Mouse (Mus musculus) heart, embryonic 15.5 days (tissue): ENCODE data around the gene Sgf29. TPM values are rescaled to one million over a fixed set of nuclear protein-coding genes. Genes with fewer than 3 reads are reported as not detected.
A peak's percentile ranks its signal among the peaks of the same experiment; 100 is the strongest.

Experiments used
- ATAC-seq: fragments of 200-750 bp; cut with Nextera tagmentation; replicated peaks from 2 replicates; pipeline ENCODE4 v1.8.0; 2017; ENCODE audit warnings: low read depth, moderate TSS enrichment; ENCODE audit not compliant: insufficient number of reproducible peaks, insufficient read depth, low FRiP score
- H3K27ac ChIP-seq: fragments of 300-500 bp; sonication (generic); 2 replicates; pipeline ENCODE4 v1.5.1; 2015; ENCODE audit warnings: mild to moderate bottlenecking, inconsistent platforms
- H3K27me3 ChIP-seq: fragments of 300-500 bp; sonication (generic); 2 replicates; pipeline ENCODE4 v1.6.1; 2015; ENCODE audit warnings: inconsistent platforms
- H3K36me3 ChIP-seq: fragments of 300-500 bp; sonication (generic); 2 replicates; pipeline ENCODE4 v1.6.1; 2015; ENCODE audit warnings: mild to moderate bottlenecking, inconsistent platforms
- H3K4me1 ChIP-seq: fragments of 300-500 bp; sonication (generic); replicated peaks from 2 replicates; pipeline ENCODE4 v1.6.1; 2015; ENCODE audit warnings: inconsistent platforms
- H3K4me2 ChIP-seq: fragments of 300-500 bp; sonication (generic); 2 replicates; pipeline ENCODE4 v1.6.1; 2015; ENCODE audit warnings: inconsistent platforms, mild to moderate bottlenecking, moderate library complexity
- H3K4me3 ChIP-seq: fragments of 300-500 bp; sonication (generic); 2 replicates; pipeline ENCODE4 v1.5.1; 2015; ENCODE audit warnings: mild to moderate bottlenecking, inconsistent platforms
- H3K9ac ChIP-seq: fragments of 300-500 bp; sonication (generic); 2 replicates; pipeline ENCODE4 v1.6.1; 2015; ENCODE audit warnings: mild to moderate bottlenecking, inconsistent platforms
- H3K9me3 ChIP-seq: fragments of 300-500 bp; sonication (generic); replicated peaks from 2 replicates; pipeline ENCODE4 v1.6.1; 2016; ENCODE audit warnings: inconsistent platforms
- WGBS: fragments of 180-500 bp; shearing (Covaris S2); methylation state at CpG from one replicate; pipeline ENCODE4 v1.1.7; 2015; ENCODE audit warnings: mixed read lengths; 5-methylcytosine and 5-hydroxymethylcytosine counted together
- polyA plus RNA-seq: library from polyadenylated mRNA; unstranded; fragments of >200 nt; fragmentation: Nextera tagmentation; extraction: Ambion mirVana; gene quantifications from 2 replicates; pipeline ENCODE4 v1.2.1, GENCODE M21; 2015

Sgf29 gene
- polyA plus RNA-seq: 21.0 and 33.5 TPM in 2 replicates

DNA sequence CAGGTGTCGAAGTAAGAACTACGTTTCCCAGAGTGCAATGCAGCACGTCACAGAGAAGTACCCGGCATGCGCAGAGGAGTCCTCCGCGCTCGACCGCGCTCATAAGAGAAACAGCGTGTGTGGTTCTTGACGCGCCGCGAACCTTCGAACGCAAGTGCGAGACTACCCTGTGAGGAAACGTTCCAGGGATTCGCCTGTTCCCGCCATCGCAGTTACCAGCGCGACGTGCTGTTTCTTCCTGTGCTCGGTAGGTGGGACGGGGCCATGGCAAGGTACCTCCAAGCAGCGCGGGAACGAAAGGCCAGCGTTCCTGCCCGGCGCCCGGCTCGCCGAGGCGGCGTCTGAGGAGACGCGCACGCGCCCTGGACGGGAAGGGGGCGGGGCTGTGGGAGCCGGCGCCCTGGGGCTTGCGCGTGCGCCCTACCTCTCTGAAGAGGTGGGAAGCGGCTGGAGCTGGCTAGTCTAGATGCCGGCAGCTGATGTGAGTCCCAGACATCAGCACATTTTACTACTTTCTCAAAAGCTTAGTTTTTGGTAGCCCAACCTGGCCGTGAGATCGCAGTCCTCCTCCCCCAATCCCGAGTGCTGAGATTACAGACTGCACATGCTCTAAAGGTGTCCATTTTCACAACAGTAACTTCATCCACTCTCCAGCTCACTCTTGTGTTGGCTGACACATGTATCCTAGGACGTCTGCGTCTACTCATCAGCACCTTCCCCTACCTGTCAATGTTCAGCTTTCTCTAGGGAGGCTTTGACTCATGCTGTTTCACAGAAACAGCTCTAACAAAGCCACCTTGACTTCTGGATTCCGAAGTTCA lies at the start of gene Sgf29:
Sgf29 (plus strand) TSS at position 79 of the 821 bp plus-strand sequence.
- H3K4me1 ChIP-seq: peaks cover 14% of the 10 kb centered on the region
- H3K27ac ChIP-seq: peak within 1 kb of the TSS; percentile 97
- no peaks in the 10 kb centered on the region for H3K27me3 ChIP-seq
- under 1% methylated on average over 57 of the region's 57 CpGs for WGBS
- peak within 1 kb of the TSS; percentile 69 for H3K4me2 ChIP-seq
- ATAC-seq: peak; percentile 97
- H3K9me3 ChIP-seq: no peaks in the 10 kb centered on the region
- H3K4me3 ChIP-seq: peak within 1 kb of the TSS; percentile 71
- peak within 1 kb of the TSS; percentile 77 for H3K9ac ChIP-seq
- no peaks in the 10 kb centered on the region for H3K36me3 ChIP-seq

DNA sequence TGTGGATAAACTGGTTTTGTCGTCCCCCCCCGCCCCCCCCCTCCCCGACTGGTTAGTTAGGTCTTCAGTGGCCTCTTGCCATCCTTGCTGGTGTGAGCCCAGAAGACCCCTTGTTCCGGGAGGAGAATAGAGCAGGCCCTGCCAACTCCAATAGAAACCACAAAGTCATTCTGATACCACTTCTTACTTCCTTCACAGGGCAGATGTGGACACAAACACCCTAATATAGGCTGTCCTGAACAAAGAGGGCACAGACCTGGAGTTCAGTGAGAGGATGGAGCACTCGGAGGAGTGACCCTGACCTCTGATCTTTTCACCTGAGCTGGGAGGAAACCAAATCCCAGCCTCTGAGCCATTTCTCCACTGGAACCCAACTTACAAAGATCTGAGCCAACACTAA lies 47.2 kb upstream of the Sgf29 start:
- Histone ChIP-seq H3K4me1 (no peaks in the 10 kb centered on the region), H3K9ac (no peak overlapping the region), H3K4me3 (no peak overlapping the region), H3K4me2 (no peak overlapping the region), H3K9me3 (no peaks in the 10 kb centered on the region), H3K27ac (no peak overlapping the region), H3K27me3 (no peaks in the 10 kb centered on the region), H3K36me3 (no peaks in the 10 kb centered on the region)
- ATAC-seq: no peak
- WGBS: 44% methylated on average over 5 of the region's 5 CpGs

DNA sequence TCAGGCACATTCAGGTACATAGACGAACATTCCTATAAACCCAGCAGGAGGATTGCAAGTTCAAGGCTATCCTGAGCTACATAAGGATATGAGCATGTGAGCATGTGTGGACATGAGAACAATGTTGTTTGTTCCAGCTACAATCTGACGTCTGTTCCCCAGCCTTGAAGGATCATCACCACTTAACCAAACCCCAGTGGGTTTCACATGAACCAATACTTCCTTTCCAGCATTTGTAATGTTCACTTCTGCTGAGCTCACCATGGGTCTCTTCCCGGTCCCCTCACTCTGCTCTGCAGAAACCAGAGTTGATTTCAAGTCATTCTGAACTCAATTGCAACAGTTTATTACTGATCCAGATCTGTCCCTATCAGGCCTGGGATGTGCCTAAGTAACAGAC lies 46.5 kb upstream of the Sgf29 start:
- no peak overlapping the region for H3K27ac ChIP-seq
- ATAC-seq: no peak
- H3K4me1 ChIP-seq: no peaks in the 10 kb centered on the region
- H3K27me3 ChIP-seq: no peaks in the 10 kb centered on the region
- H3K9me3 ChIP-seq: no peaks in the 10 kb centered on the region
- H3K9ac ChIP-seq: no peak overlapping the region
- no peaks in the 10 kb centered on the region for H3K36me3 ChIP-seq
- H3K4me2 ChIP-seq: no peak overlapping the region
- WGBS: 71% methylated on average over 3 of the region's 3 CpGs
- H3K4me3 ChIP-seq: no peak overlapping the region

DNA sequence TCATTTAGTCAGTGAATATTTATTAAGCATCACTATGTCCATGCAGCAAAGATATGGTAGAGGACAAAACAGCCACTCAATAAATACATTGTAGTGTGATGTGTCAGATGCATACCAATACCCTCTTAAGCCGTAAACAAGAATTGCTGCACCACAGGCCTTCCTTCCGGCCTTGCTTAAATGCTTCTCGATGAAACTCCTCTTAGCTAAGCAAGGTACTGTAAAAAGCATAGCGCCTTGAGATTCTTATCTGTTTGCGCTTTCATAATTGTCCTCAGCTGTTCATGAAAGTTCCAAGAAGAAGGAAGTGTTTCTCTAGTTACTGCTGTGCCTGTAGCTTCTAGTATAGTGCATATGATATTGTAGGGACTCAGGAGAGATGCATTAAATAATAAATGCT lies 42.5 kb upstream of the Sgf29 start:
- Histone ChIP-seq H3K4me2 (no peak overlapping the region), H3K4me3 (no peak overlapping the region), H3K36me3 (no peaks in the 10 kb centered on the region), H3K4me1 (no peaks in the 10 kb centered on the region), H3K27ac (no peak overlapping the region), H3K27me3 (no peaks in the 10 kb centered on the region), H3K9ac (no peak overlapping the region), H3K9me3 (no peaks in the 10 kb centered on the region)
- no peak for ATAC-seq
- WGBS: 73% methylated on average over 5 of the region's 5 CpGs

DNA sequence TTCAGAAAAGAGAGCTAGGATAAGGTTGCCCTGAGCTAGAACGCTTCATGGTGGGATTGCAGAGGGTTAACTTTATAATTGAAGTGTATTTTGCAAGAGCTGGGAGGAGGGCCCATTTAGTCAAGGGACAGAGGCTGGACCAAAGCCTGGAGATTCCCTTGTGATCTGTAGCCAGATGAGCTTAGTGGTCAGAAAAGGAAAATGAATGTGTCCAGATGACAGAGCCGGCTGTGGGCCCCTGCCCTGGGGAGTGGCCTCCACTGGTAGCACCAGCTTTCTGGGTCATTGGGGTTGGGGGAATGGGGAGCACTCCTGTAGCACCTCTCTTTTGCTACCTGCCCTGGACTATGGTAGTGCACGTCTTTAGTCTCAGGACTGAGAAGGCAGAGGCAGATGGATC lies 42.0 kb upstream of the Sgf29 start:
- Histone ChIP-seq H3K9ac (no peak overlapping the region), H3K9me3 (no peaks in the 10 kb centered on the region), H3K4me1 (no peaks in the 10 kb centered on the region), H3K27me3 (no peaks in the 10 kb centered on the region), H3K36me3 (no peaks in the 10 kb centered on the region), H3K4me2 (no peak overlapping the region), H3K4me3 (no peak overlapping the region), H3K27ac (no peak overlapping the region)
- no peak for ATAC-seq
- 75% methylated on average over 3 of the region's 3 CpGs for WGBS

GRCm38 (mm10) chr7:126607796-126608195 lies 41.3 kb upstream of the Sgf29 start:
- Histone ChIP-seq H3K4me1 (no peaks in the 10 kb centered on the region), H3K27me3 (no peaks in the 10 kb centered on the region), H3K9me3 (no peaks in the 10 kb centered on the region), H3K4me2 (no peak overlapping the region), H3K4me3 (no peak overlapping the region), H3K36me3 (no peaks in the 10 kb centered on the region), H3K27ac (no peak overlapping the region), H3K9ac (no peak overlapping the region)
- WGBS: 76% methylated on average over 5 of the region's 5 CpGs
- no peak for ATAC-seq

DNA sequence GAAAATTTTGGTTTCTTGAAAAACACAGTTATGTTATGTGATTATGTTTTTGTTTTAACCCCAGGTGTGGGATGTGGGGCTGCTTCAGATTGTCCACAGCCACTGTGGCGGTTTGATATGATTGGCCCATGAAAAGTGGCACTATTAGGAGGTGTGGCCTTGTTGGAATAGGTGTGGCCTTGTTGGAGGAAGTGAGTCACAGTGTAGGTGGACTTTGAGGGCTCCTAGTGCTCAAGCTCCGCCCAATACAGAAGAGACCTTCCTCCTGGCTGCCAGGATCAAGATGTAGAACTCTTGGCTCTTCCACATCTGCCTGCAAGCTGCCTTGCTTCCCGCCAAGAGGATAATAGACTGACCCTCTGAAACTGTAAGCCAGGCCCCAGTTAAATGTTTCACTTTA lies 36.4 kb upstream of the Sgf29 start:
- ATAC-seq: no peak
- WGBS: 67% methylated on average over 3 of the region's 3 CpGs
- no peaks in the 10 kb centered on the region for H3K36me3 ChIP-seq
- H3K9me3 ChIP-seq: no peaks in the 10 kb centered on the region
- H3K4me2 ChIP-seq: no peak overlapping the region
- no peaks in the 10 kb centered on the region for H3K27me3 ChIP-seq
- no peaks in the 10 kb centered on the region for H3K4me1 ChIP-seq
- no peak overlapping the region for H3K27ac ChIP-seq
- H3K9ac ChIP-seq: no peak overlapping the region
- no peak overlapping the region for H3K4me3 ChIP-seq

GRCm38 (mm10) chr7:126616707-126617106 lies 32.4 kb upstream of the Sgf29 start:
- no peak overlapping the region for H3K27ac ChIP-seq
- ATAC-seq: no peak
- 66% methylated on average over 3 of the region's 3 CpGs for WGBS
- no peak overlapping the region for H3K4me3 ChIP-seq
- no peaks in the 10 kb centered on the region for H3K27me3 ChIP-seq
- H3K9ac ChIP-seq: no peak overlapping the region
- H3K36me3 ChIP-seq: no peaks in the 10 kb centered on the region
- H3K4me1 ChIP-seq: peaks cover 2% of the 10 kb centered on the region
- no peaks in the 10 kb centered on the region for H3K9me3 ChIP-seq
- H3K4me2 ChIP-seq: no peak overlapping the region

- Histone ChIP-seq H3K4me1 (peaks cover 9% of the 10 kb centered on the region), H3K27ac (no peak overlapping the region), H3K4me3 (no peak overlapping the region), H3K36me3 (no peaks in the 10 kb centered on the region), H3K27me3 (no peaks in the 10 kb centered on the region), H3K9ac (no peak overlapping the region), H3K4me2 (no peak overlapping the region), H3K9me3 (no peaks in the 10 kb centered on the region)
- no peak for ATAC-seq
- 73% methylated on average over 10 of the region's 10 CpGs for WGBS
These were observed 29.4 kb upstream of the Sgf29 start for GRCm38 (mm10) chr7:126619559-126620275.

GRCm38 (mm10) chr7:126621452-126622359 lies 27.4 kb upstream of the Sgf29 start:
- H3K27ac ChIP-seq: peak overlapping the region; percentile 30
- H3K4me2 ChIP-seq: no peak overlapping the region

GRCm38 (mm10) chr7:126623381-126623780 lies 25.7 kb upstream of the Sgf29 start:
- ATAC-seq: no peak
- H3K9me3 ChIP-seq: no peaks in the 10 kb centered on the region
- H3K4me2 ChIP-seq: no peak overlapping the region
- H3K4me3 ChIP-seq: no peak overlapping the region
- WGBS: 89% methylated on average over 1 of the region's 1 CpGs
- H3K9ac ChIP-seq: no peak overlapping the region
- H3K27ac ChIP-seq: no peak overlapping the region
- no peaks in the 10 kb centered on the region for H3K36me3 ChIP-seq
- H3K4me1 ChIP-seq: peaks cover 18% of the 10 kb centered on the region
- H3K27me3 ChIP-seq: no peaks in the 10 kb centered on the region

More at GRCm38 (mm10) chr7:126621452-126622359, 27.4 kb upstream of the Sgf29 start:
- ATAC-seq: no peak
- no peaks in the 10 kb centered on the region for H3K9me3 ChIP-seq
- H3K4me3 ChIP-seq: no peak overlapping the region
- no peak overlapping the region for H3K9ac ChIP-seq
- no peaks in the 10 kb centered on the region for H3K36me3 ChIP-seq
- peaks cover 18% of the 10 kb centered on the region for H3K4me1 ChIP-seq
- WGBS: 63% methylated on average over 9 of the region's 9 CpGs
- H3K27me3 ChIP-seq: no peaks in the 10 kb centered on the region
